Mouse (Mus musculus) kidney, embryonic 15.5 days (tissue): ENCODE measurements around the gene Lrriq4. TPM values are rescaled to one million over a fixed set of nuclear protein-coding genes. Genes with fewer than 3 reads are reported as not detected.
"Not testable (repeated sequence)": the region's sequence is repeated elsewhere in the genome, so short reads cannot be mapped to it uniquely, and the experiment has no call there.

ENCODE experiments used
- ATAC-seq: fragments of 200-750 bp; cut with Nextera tagmentation; replicated peaks from 2 replicates; pipeline ENCODE4 v1.8.0; 2017; ENCODE audit warnings: moderate TSS enrichment; ENCODE audit not compliant: low FRiP score
- H3K27ac ChIP-seq: fragments of 300-500 bp; sonication (generic); 2 replicates; pipeline ENCODE4 v1.5.1; 2015; ENCODE audit warnings: mild to moderate bottlenecking, inconsistent platforms
- H3K27me3 ChIP-seq: fragments of 300-500 bp; sonication (generic); 2 replicates; pipeline ENCODE4 v1.6.1; 2015; ENCODE audit warnings: inconsistent platforms
- H3K36me3 ChIP-seq: fragments of 300-500 bp; sonication (generic); 2 replicates; pipeline ENCODE4 v1.6.1; 2015; ENCODE audit warnings: inconsistent platforms
- H3K4me1 ChIP-seq: fragments of 300-500 bp; sonication (generic); 2 replicates; pipeline ENCODE4 v1.6.1; 2015; ENCODE audit warnings: inconsistent platforms
- H3K4me2 ChIP-seq: fragments of 300-500 bp; sonication (generic); 2 replicates; pipeline ENCODE4 v1.6.1; 2015; ENCODE audit warnings: moderate library complexity, mild to moderate bottlenecking, inconsistent platforms
- H3K4me3 ChIP-seq: fragments of 300-500 bp; sonication (generic); replicated peaks from 2 replicates; pipeline ENCODE4 v1.5.1; 2015; ENCODE audit warnings: mild to moderate bottlenecking, inconsistent platforms
- H3K9ac ChIP-seq: fragments of 300-500 bp; sonication (generic); 2 replicates; pipeline ENCODE4 v1.6.1; 2015; ENCODE audit warnings: mild to moderate bottlenecking, inconsistent platforms
- H3K9me3 ChIP-seq: fragments of 300-500 bp; sonication (generic); replicated peaks from 2 replicates; pipeline ENCODE4 v1.6.1; 2016; ENCODE audit warnings: inconsistent platforms
- WGBS: fragments of 180-500 bp; shearing (Covaris S2); methylation state at CpG from one replicate; pipeline ENCODE4 v1.1.7; 2015; ENCODE audit warnings: mixed read lengths; 5-methylcytosine and 5-hydroxymethylcytosine counted together
- polyA plus RNA-seq: library from polyadenylated mRNA; unstranded; fragments of >200 nt; fragmentation: Nextera tagmentation; extraction: Ambion mirVana; gene quantifications from 2 replicates; pipeline ENCODE4 v1.2.1, GENCODE M21; 2015

Lrriq4 gene
- polyA plus RNA-seq, 1 experiment from 2014 or later = not detected

- Histone ChIP-seq H3K9ac (no peak overlapping the region), H3K4me1 (no peaks in the 10 kb centered on the region), H3K4me2 (no peak overlapping the region), H3K4me3 (no peak overlapping the region), H3K9me3 (no peaks in the 10 kb centered on the region), H3K27me3 (no peaks in the 10 kb centered on the region), H3K27ac (no peak overlapping the region), H3K36me3 (no peaks in the 10 kb centered on the region)
- no peak for ATAC-seq
- WGBS = 66% methylated on average over 7 of the region's 7 CpGs
Observed at GRCm38 (mm10) chr3:30690976-30691375, 46.7 kb downstream of the Lrriq4 start.

- H3K27ac ChIP-seq = no peak overlapping the region
- H3K9ac ChIP-seq = no peak overlapping the region
- H3K4me3 ChIP-seq = no peak overlapping the region
- no peaks in the 10 kb centered on the region for H3K27me3 ChIP-seq
- peaks cover 10% of the 10 kb centered on the region for H3K4me1 ChIP-seq
- ATAC-seq = no peak
- no peaks in the 10 kb centered on the region for H3K36me3 ChIP-seq
- H3K4me2 ChIP-seq = no peak overlapping the region
- H3K9me3 ChIP-seq = no peaks in the 10 kb centered on the region
- 90% methylated on average over 2 of the region's 2 CpGs for WGBS
Observed at GRCm38 (mm10) chr3:30695661-30696060, 51.4 kb downstream of the Lrriq4 start.

GRCm38 (mm10) chr3:30696346-30696745 is 52.0 kb downstream of the Lrriq4 start:
- no peak overlapping the region for H3K9ac ChIP-seq
- ATAC-seq = peak; percentile 81
- no peak overlapping the region for H3K4me3 ChIP-seq
- H3K36me3 ChIP-seq = no peaks in the 10 kb centered on the region
- peak overlapping the region; percentile 78 for H3K27ac ChIP-seq
- no peaks in the 10 kb centered on the region for H3K9me3 ChIP-seq
- H3K27me3 ChIP-seq = no peaks in the 10 kb centered on the region
- WGBS = 7% methylated on average over 2 of the region's 2 CpGs
- no peak overlapping the region for H3K4me2 ChIP-seq
- peaks cover 10% of the 10 kb centered on the region for H3K4me1 ChIP-seq

GRCm38 (mm10) chr3:30697891-30698290 is 53.6 kb downstream of the Lrriq4 start:
- no peak overlapping the region for H3K4me2 ChIP-seq
- H3K4me1 ChIP-seq = peaks cover 10% of the 10 kb centered on the region
- H3K9ac ChIP-seq = no peak overlapping the region
- H3K27me3 ChIP-seq = no peaks in the 10 kb centered on the region
- peak; percentile 64 for ATAC-seq
- no peak overlapping the region for H3K4me3 ChIP-seq
- WGBS = 42% methylated on average over 4 of the region's 4 CpGs
- no peaks in the 10 kb centered on the region for H3K36me3 ChIP-seq
- peak overlapping the region; percentile 51; the same call in 1 of the 2 replicates for H3K27ac ChIP-seq
- no peaks in the 10 kb centered on the region for H3K9me3 ChIP-seq

- H3K4me3 ChIP-seq = not testable (repeated sequence)
Observed at GRCm38 (mm10) chr3:30699711-30700505, 55.6 kb downstream of the Lrriq4 start, which contains the start of gene Lrrc31. Gene Lrrc31, minus strand, starts transcription at chr3:30699843.

GRCm38 (mm10) chr3:30705977-30706376 is 61.7 kb downstream of the Lrriq4 start:
- no peaks in the 10 kb centered on the region for H3K4me1 ChIP-seq
- no peak overlapping the region for H3K4me3 ChIP-seq
- no peak overlapping the region for H3K4me2 ChIP-seq
- no peak overlapping the region for H3K9ac ChIP-seq
- no peak overlapping the region for H3K27ac ChIP-seq
- H3K9me3 ChIP-seq = no peaks in the 10 kb centered on the region
- H3K36me3 ChIP-seq = no peaks in the 10 kb centered on the region
- 93% methylated on average over 3 of the region's 3 CpGs for WGBS
- no peak for ATAC-seq
- no peaks in the 10 kb centered on the region for H3K27me3 ChIP-seq

More at GRCm38 (mm10) chr3:30699711-30700505, 55.6 kb downstream of the Lrriq4 start, which contains the start of gene Lrrc31:
- not testable (repeated sequence) for H3K27me3 ChIP-seq, H3K4me1 ChIP-seq, H3K4me2 ChIP-seq, H3K9me3 ChIP-seq, H3K36me3 ChIP-seq, H3K27ac ChIP-seq, ATAC-seq, H3K9ac ChIP-seq
- 78% methylated on average over 6 of the region's 6 CpGs for WGBS

GRCm38 (mm10) chr3:30706614-30707276 is 62.4 kb downstream of the Lrriq4 start:
- 68% methylated on average over 4 of the region's 4 CpGs for WGBS
- no peak for ATAC-seq

GRCm38 (mm10) chr3:30710191-30710590 is 65.9 kb downstream of the Lrriq4 start:
- Histone ChIP-seq H3K9ac (no peak overlapping the region), H3K9me3 (no peaks in the 10 kb centered on the region), H3K36me3 (no peaks in the 10 kb centered on the region), H3K27me3 (no peaks in the 10 kb centered on the region), H3K4me2 (no peak overlapping the region), H3K4me1 (no peaks in the 10 kb centered on the region), H3K4me3 (no peak overlapping the region), H3K27ac (no peak overlapping the region)
- 81% methylated on average over 6 of the region's 6 CpGs for WGBS
- ATAC-seq = no peak

More at GRCm38 (mm10) chr3:30706614-30707276, 62.4 kb downstream of the Lrriq4 start:
- Histone ChIP-seq H3K9me3 (no peaks in the 10 kb centered on the region), H3K9ac (no peak overlapping the region), H3K4me1 (no peaks in the 10 kb centered on the region), H3K27ac (no peak overlapping the region), H3K4me2 (no peak overlapping the region), H3K36me3 (no peaks in the 10 kb centered on the region), H3K27me3 (no peaks in the 10 kb centered on the region), H3K4me3 (no peak overlapping the region)

- H3K36me3 ChIP-seq = no peaks in the 10 kb centered on the region
- no peak overlapping the region for H3K9ac ChIP-seq
- H3K9me3 ChIP-seq = no peaks in the 10 kb centered on the region
- H3K4me2 ChIP-seq = no peak overlapping the region
- WGBS = 71% methylated on average over 1 of the region's 1 CpGs
- H3K27ac ChIP-seq = no peak overlapping the region
- no peaks in the 10 kb centered on the region for H3K4me1 ChIP-seq
- ATAC-seq = no peak
- no peak overlapping the region for H3K4me3 ChIP-seq
- no peaks in the 10 kb centered on the region for H3K27me3 ChIP-seq
Observed at GRCm38 (mm10) chr3:30713334-30713733, 69.0 kb downstream of the Lrriq4 start.

GRCm38 (mm10) chr3:30718649-30719048 is 74.3 kb downstream of the Lrriq4 start:
- ATAC-seq = no peak
- Histone ChIP-seq H3K4me1 (0 out of 2 replicates have a peak, but pooled peaks cover 4% of the 10 kb centered on the region), H3K36me3 (no peaks in the 10 kb centered on the region), H3K4me3 (no peak overlapping the region), H3K4me2 (no peak overlapping the region), H3K9ac (no peak overlapping the region), H3K27me3 (no peaks in the 10 kb centered on the region), H3K9me3 (no peaks in the 10 kb centered on the region), H3K27ac (no peak overlapping the region)
- WGBS = 84% methylated on average over 3 of the region's 3 CpGs
